Mouse (Mus musculus): ENCODE results near the gene Clmp.
A peak's percentile ranks its signal among the peaks of the same experiment; 100 is the strongest.

DNA sequence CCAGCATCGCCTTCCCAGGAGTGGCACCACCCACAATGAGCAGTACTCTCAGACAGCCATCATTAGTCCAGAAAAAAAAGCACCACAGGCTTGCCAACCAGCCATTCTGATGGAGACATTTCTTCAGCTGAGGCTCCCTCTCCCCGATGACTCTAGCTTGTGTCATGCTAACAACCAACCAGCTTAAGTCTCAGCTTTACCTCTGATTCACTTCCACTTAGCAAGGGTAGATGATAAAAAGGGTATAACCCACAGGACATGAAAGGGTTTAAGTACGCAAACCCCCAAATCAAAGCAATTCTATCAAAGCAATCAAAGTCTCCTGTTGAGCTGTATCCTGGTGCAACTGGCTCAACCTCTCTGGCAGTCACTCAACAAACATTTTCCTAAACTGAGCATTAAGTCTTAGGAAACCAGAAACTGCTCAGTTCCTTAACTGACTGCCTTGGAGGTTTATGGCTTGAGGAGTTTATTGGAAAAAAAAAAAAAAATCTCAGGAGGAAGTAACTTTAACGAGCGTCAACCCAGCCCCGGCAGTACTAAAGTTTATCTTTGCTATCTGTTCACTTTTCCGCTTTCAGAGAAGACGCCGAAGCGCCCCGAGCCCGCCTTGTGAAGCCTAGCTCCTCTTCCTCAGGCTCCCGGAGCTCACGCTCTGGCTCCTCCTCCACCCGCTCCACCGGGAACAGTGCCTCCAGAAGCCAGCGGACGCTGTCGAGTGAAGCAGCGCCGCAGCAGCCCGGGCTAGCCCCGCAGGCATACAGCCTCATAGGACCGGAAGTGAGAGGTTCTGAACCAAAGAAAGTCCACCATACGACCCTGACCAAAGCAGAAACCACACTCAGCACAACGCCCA lies 96.2 kb downstream of the Clmp start:
- TF ChIP-seq EP300 (IDR thresholded peaks at IDR 0.05; ENCODE audit: insufficient read depth, low read depth, low read length): 0 out of 2 replicates have a peak, but pooled peaks have one; percentile 6
- TF ChIP-seq CTCF (IDR thresholded peaks at IDR 0.05): 0 out of 2 replicates have a peak, but pooled peaks have one; percentile 12
